In the genomic region with DNA sequence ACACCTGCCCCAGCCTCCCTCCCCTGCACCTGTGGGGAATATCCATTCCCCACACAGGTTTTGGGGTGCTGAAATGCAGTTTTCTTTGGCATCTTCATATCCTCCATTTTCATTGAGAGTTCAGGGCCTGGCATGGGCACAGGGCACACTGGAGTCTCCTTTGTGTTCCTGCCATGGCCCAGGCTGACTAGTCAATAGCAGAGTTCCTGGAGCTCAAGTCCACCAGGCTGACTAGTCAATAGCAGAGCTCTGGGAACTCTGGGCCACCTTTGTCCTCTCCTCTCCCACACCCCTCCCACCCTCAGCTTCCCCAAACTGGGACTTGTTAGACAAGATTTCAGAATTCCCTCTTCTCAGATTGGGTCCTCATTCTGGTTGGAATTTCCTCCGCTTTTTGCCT, we compare ENCODE assay signal across 16 mouse cellular contexts. TPM values are rescaled to one million over a fixed set of nuclear protein-coding genes. Genes with fewer than 3 reads are reported as not detected.
A peak's percentile ranks its signal among the peaks of the same experiment; 100 is the strongest.
DNase-seq lines count a peak whose midpoint lies in the region; ATAC-seq and TF ChIP-seq lines count a peak whose summit lies in the region.
"Had no signal": no experiment of that assay in that cellular context is flagged by ENCODE, and none has a peak within 500 bp of the region (broad histone marks: within the 10 kb centered on the region; RNA-seq: fewer than 3 reads in every experiment).

No protein-coding gene starts in this region.

- peak overlapping the region; percentile 73; the same call in 1 of the 2 replicates for H3K27ac ChIP-seq in neural tube, embryonic 13.5 days (replicated peaks)
- peak overlapping the region; percentile 80 for H3K27ac ChIP-seq in forebrain, postnatal 0 days (ENCODE audit: low read depth, low read length)
- H3K27ac ChIP-seq in midbrain, embryonic 13.5 days: peak overlapping the region; percentile 74
- H3K27ac ChIP-seq: lung, embryonic 15.5 days had no signal

- H3K9ac ChIP-seq in neural tube, embryonic 13.5 days: no peak overlapping the region
- H3K9ac ChIP-seq in forebrain, postnatal 0 days: no peak overlapping the region
- 0 out of 2 replicates have a peak overlapping the region, but pooled peaks have one; percentile 42 for H3K9ac ChIP-seq in midbrain, embryonic 13.5 days (replicated peaks)
- H3K9ac ChIP-seq: lung, embryonic 15.5 days had no signal

- WGBS in neural tube, embryonic 13.5 days: 96% methylated on average over 1 of the region's 1 CpGs
- WGBS in forebrain, postnatal 0 days: 88% methylated on average over 1 of the region's 1 CpGs
- WGBS in midbrain, embryonic 13.5 days: 100% methylated on average over 1 of the region's 1 CpGs

- no peak for ATAC-seq in neural tube, embryonic 13.5 days (ENCODE audit: low read depth)
- ATAC-seq in forebrain, postnatal 0 days: peak; percentile 49
- ATAC-seq in midbrain, embryonic 13.5 days: no peak

- no peak for DNase-seq in neural tube, embryonic 10.5 days (ENCODE audit: extremely low spot score, low spot score)
- DNase-seq in forebrain, postnatal 0 days: no peak
- no peak for DNase-seq in heart, postnatal 25 days (ENCODE audit: low spot score)
- no peak for DNase-seq in urinary bladder, postnatal 14 days (ENCODE audit: low spot score)
- DNase-seq in left cerebral cortex, postnatal 14 days (ENCODE audit: low spot score in 2 of 2): no peak
- DNase-seq: adrenal gland, postnatal 25 days; B cell, adult 2 months; cerebellum, postnatal 25 days; heart, postnatal 10 days; kidney, adult 18-20 months; liver; thymus, postnatal 14 days had no signal

- no peak for TF ChIP-seq CTCF in forebrain, postnatal 0 days (IDR thresholded peaks at IDR 0.05; ENCODE audit: low read depth)

- intact Hi-C loops in heart, postnatal 25 days (cut with DNase I): no loop called here
- intact Hi-C loops in left cerebral cortex, postnatal 14 days (cut with DNase I): no loop called here

- peaks cover 23% of the 10 kb centered on the region for H3K36me3 ChIP-seq in neural tube, embryonic 13.5 days
- peaks cover 35% of the 10 kb centered on the region for H3K36me3 ChIP-seq in forebrain, postnatal 0 days (ENCODE audit: insufficient read depth)
- H3K36me3 ChIP-seq in midbrain, embryonic 13.5 days: peaks cover 50% of the 10 kb centered on the region
- H3K36me3 ChIP-seq: lung, embryonic 15.5 days had no signal

- no peaks in the 10 kb centered on the region for H3K9me3 ChIP-seq in neural tube, embryonic 13.5 days
- H3K9me3 ChIP-seq in forebrain, postnatal 0 days (ENCODE audit: low read length): no peaks in the 10 kb centered on the region
- no peaks in the 10 kb centered on the region for H3K9me3 ChIP-seq in midbrain, embryonic 13.5 days
- H3K9me3 ChIP-seq: lung, embryonic 15.5 days had no signal

- no peak overlapping the region for H3K4me3 ChIP-seq in neural tube, embryonic 13.5 days
- no peak overlapping the region for H3K4me3 ChIP-seq in forebrain, postnatal 0 days (ENCODE audit: low read depth, low read length)
- H3K4me3 ChIP-seq in midbrain, embryonic 13.5 days (replicated peaks): no peak overlapping the region
- H3K4me3 ChIP-seq: lung, embryonic 15.5 days had no signal

- peaks cover 51% of the 10 kb centered on the region for H3K4me1 ChIP-seq in neural tube, embryonic 13.5 days (replicated peaks)
- H3K4me1 ChIP-seq in forebrain, postnatal 0 days (ENCODE audit: insufficient read depth): peaks cover 10% of the 10 kb centered on the region
- H3K4me1 ChIP-seq in midbrain, embryonic 13.5 days (replicated peaks): peaks cover 57% of the 10 kb centered on the region

- H3K4me2 ChIP-seq in neural tube, embryonic 13.5 days: peak overlapping the region; percentile 4; the same call in 1 of the 2 replicates
- H3K4me2 ChIP-seq in forebrain, postnatal 0 days (ENCODE audit: low read depth): no peak overlapping the region
- H3K4me2 ChIP-seq in midbrain, embryonic 13.5 days (replicated peaks): peak overlapping the region; percentile 15; the same call in 1 of the 2 replicates
- H3K4me2 ChIP-seq: lung, embryonic 15.5 days had no signal

- H3K27me3 ChIP-seq in neural tube, embryonic 13.5 days: peaks cover 6% of the 10 kb centered on the region; the same call in 1 of the 2 replicates
- H3K27me3 ChIP-seq in forebrain, postnatal 0 days (ENCODE audit: insufficient read depth, low read length): no peaks in the 10 kb centered on the region
- no peaks in the 10 kb centered on the region for H3K27me3 ChIP-seq in midbrain, embryonic 13.5 days
- H3K27me3 ChIP-seq: lung, embryonic 15.5 days had no signal

RNA-seq across cellular contexts. Expression of a gene that starts 25.6 kb away (rescaled TPM):
- 4.7 and 4.9 TPM in 2 replicates for polyA plus RNA-seq in neural tube, embryonic 13.5 days (2015; fragmentation: Nextera tagmentation; extraction: Ambion mirVana)
- total RNA-seq in forebrain, postnatal 0 days (2014; rRNA removed): 50.4 and 55.1 TPM in 2 replicates
- 5.0 and 6.2 TPM in 2 replicates for polyA plus RNA-seq in forebrain, postnatal 0 days (2015; fragmentation: Nextera tagmentation; extraction: Ambion mirVana)
- polyA plus RNA-seq in midbrain, embryonic 13.5 days (2015; fragmentation: Nextera tagmentation; extraction: Ambion mirVana): 7.0 and 11.4 TPM in 2 replicates
- 10 to 100 TPM; 14.3 to 16.6 TPM for total RNA-seq in heart, postnatal 25 days (2021)
- 1 to 10 TPM; 5.8 to 8.1 TPM for total RNA-seq in left cerebral cortex, postnatal 14 days (2021)
- total RNA-seq: megakaryocyte progenitor cell, adult 5-6 weeks had no signal
